Mouse (Mus musculus): ENCODE measurements around the gene Il25.
"Not testable (repeated sequence)": the region's sequence is repeated elsewhere in the genome, so short reads cannot be mapped to it uniquely, and the experiment has no call there.

Il25 gene

DNA sequence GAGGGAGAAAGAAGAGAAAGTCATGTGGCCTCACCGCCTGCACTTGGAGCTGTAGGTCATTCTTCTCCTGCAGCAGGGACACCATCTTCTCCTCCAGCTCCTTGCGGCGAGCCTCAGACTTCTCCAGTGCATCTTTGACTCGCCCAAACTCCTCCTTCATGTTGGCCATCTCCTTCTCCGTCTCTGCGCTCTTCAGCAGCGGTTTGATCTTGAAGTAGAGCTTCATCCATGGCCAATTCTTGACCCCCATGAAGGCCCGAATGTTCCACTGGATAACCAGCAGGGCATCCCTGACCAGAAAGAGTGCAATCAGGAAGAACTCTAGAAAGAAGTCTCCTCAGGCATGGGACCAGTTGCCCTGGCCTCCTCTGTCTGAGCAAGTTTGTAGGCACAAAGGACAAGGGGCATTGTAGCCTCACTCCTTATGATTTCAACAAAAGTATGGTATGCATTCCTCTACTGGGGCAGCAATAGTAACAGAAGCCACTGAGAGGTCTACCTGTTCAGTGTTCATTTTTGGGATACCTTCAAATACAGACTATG, 21.2 kb downstream of the Il25 start:
- DNase-seq (ENCODE audit: low read depth, low spot score): no peak

DNA sequence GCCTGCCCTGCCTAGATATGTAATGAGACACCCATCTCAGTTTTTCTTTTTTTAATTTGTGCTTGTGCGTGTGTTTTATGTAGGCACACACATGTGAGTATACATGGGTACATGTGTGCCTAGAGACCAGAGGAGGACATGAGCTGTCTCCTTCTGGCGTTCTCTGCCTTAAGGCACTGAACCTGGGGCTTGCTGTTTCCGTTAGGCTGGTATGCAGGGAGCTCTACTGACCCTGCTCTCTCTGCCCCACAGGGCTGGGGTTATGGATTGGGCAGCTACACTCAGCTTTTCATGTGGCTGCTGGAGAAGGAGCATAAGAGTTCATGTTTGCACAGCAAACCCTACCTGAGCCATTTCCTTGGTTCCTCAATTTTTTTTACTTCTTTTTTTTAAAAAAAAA, 22.0 kb downstream of the Il25 start:
- DNase-seq (ENCODE audit: low read depth, low spot score): no peak

DNA sequence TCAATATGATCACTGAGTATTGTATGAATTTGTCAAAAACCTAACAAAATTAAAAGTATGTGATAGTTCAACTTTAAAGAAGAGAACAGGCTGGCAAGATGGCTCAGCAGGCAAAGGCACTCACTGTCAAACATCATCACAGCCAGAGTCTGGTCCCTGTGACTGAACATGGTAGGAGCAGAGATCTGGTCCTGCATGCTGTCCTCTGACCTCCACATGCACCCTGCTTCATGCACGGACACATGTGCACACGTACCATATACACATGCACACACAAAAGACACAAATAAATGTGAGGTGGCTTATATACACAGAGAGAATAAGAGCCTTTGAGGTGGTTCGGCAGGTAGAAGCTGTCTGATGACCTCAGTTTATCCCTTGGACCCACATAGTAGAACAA, 23.0 kb downstream of the Il25 start:
- no peak for DNase-seq (ENCODE audit: low read depth, low spot score)

DNA sequence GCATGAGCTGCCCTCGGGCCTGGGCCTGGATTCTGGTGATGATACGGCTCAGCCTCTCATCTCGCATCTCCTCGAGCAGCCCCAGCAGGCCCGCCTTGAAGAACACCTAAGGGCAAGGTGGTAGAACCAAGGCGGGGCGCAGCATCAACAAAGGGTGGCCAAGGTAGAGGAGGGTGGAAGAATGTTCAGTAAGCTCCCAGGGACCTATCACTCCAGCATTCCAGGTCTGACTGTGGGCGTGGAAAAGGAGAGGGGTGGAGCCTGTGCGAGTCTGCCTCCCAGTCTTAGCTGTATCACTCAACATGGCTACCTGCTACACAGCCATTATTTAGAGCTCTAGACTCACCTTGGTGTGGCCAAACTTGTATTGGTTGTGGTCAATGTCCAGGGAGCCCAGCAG, 24.0 kb downstream of the Il25 start:
- peak; percentile 58 for DNase-seq (ENCODE audit: low read depth, low spot score)

DNA sequence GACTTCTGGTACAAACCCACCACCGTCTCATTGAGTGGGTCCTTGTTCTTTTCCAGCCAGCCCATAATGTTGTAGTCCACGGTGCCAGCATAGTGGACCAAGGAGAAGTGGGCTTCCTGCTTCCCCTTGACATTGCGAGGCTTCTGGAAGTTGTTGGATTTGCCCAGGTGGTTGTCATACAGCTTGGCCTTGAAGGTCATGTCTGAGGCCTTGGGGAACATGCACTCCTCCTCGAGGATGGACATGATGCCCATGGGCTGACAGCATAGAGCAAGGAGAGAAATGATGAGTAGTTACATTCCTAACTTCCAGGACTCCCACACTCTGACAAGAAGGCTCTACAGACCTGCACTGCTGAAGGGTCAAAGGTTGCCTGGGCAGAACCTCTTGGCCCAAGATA, 26.0 kb downstream of the Il25 start:
- DNase-seq (ENCODE audit: low read depth, low spot score): no peak

DNA sequence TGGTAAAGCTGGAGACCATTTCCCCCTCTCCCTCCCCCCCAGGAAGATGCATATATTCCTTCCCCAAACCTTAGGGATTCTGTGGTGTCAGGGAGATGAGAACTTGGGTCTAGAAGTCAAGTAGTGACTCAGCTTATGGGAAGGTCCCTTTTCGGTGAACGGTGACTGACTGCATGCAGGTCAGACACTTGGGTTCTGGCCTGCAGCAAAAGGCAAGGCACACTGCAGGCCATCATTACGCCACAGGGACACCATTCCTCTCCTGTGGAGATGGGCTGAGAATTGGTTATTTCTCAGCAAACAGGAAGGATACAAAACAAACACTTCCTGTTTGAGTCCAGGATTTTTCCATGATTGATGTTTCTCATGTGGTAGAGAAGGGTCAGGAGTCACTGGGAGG, 26.7 kb downstream of the Il25 start:
- DNase-seq (ENCODE audit: low read depth, low spot score): no peak

DNA sequence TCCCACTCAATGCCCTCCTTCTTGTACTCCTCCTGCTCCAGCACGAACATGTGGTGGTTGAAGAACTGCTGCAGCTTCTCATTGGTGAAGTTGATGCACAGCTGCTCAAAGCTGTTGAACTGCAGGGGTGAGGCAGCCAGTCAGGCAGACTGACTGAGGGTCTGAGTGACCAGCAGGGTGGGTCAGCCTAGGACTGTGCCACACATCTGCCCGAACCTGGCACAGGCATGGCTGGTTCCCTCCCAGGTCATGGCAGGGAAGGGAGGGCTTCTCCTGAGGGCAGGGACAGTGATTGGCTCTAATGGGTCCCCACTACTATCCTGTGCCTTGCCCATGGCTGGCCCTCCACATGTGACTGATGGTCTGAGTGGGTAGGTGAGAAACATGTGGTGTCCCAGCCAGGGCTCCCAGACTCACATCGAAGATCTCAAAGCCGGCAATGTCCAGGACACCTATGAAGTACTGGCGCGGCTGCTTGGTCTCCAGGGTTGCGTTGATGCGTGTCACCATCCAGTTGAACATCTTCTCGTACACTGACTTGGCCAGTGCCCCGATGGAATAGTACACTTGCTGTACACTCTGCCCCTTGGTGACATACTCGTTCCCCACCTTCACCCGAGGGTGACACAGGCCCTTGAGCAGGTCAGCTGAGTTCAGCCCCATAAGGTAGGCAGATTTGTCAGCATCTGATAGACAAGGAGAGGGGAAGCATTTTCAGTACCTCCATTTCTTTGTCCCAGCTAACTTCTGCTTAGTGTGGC, 27.5 kb downstream of the Il25 start:
- not testable (repeated sequence) for DNase-seq (ENCODE audit: low read depth, low spot score)

DNA sequence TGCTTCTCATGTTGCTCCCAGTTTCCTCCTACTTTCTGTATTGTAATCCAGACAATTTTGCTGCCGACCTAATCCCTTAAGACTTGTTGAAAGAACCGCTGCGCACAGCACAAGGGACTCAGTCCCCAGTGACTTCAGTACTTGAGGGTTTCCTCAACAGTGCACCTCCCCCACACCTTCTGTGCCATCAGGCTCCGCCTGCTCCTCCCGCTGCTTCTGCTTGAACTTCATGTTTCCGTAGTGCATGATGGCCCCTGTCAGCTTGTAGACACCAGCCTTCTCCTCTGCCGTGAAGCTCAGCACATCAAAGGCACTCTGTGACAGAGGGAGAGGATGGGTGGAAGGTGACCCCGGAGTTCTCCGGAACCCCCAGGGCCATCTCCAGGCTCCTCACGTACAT, 28.3 kb downstream of the Il25 start:
- no peak for DNase-seq (ENCODE audit: low read depth, low spot score)

DNA sequence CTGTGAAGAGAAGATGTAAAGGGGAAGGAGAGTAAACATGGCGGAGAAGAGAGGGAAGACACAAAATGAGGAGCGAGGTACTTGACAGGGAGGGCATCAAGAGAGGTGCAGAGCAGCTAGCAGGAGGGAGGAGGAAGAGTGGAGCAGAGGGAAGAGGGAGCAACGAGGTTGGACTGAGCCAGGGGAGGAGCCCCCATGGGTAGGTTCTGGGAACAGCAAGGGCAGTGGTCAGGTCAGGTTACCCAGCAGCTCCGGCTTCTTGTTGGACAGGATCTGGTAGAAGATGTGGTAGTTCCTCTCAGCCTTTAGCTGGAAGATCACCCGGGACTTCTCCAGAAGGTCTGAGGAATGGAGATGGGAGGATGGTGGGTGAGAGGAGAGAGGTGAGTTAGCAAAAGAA, 29.0 kb downstream of the Il25 start:
- no peak for DNase-seq (ENCODE audit: low read depth, low spot score)

DNA sequence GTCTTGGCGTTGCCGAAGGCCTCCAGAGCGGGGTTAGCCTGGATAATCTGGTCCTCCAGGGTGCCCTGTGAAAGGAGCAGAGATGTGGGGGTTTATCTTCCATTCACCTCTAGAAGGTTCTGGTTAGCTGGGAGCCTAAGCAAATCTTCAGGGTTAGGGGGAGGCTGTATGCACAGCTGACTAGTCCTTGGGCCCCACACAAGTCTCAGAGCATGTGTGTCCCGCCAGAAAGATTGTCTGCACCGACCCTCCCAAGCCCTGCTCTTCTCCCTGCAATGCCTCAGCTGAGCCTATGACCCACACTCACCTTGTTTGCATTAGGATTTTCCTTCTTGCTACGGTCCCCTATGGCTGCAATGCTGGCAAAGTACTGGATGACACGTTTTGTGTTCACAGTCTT, 30.2 kb downstream of the Il25 start:
- DNase-seq (ENCODE audit: low read depth, low spot score): no peak

DNA sequence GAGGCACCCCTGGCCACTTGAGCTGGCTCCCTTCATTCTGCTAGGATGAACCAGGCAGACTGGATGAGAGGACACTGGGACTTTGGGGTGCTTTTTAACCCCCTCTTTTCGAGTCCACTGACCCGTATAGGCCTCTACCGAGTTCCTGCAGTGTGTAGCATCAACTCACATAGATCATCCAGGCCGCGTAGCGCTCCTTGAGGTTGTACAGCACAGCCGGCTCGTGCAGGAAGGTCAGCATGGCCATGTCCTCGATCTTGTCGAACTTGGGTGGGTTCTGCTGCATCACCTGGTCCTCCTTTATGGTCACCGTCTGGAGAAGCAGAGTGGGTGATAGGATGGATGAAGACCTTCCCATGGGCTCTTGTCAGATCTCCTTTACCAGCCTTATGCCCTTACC, 31.2 kb downstream of the Il25 start:
- DNase-seq (ENCODE audit: low read depth, low spot score): no peak

DNA sequence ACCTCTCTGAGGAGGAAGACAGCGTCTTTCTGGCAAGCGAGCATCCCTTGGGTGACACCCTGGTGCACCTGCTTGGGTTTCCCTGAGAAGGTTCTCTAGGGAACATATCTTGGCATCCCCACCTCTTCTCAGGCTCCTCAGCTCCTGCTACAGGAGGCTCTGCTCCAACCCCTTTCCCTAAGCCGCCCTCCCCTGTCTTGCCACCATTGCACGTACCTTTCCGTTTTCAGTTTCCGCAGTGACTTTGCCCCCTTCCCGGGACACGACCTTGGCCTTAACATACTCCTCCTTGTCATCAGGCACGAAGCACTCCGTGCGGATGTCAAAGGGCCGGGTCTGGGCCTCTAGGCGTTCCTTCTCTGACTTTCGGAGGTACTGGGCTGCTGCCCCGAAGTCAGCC, 32.5 kb downstream of the Il25 start:
- no peak for DNase-seq (ENCODE audit: low read depth, low spot score)

DNA sequence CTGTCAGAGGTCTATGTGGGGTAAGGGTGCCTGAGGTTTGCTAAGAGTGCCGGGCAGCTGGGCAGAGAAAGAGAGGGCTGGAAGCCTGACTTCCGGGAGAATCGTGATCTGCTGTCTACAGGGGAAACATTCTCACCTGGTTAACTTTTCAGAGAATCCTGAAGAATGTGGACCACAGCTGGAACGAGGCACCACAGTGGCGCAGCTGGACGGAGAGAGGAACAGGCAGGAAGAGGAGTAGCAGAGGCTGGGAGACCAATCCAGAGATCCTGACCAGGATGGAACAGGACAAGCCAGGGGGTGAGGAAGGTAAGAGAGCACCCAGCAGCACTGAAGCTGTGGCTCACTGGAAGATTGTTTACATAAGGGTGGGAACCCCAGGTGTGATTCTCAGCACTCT, 33.1 kb downstream of the Il25 start:
- DNase-seq (ENCODE audit: low read depth, low spot score): no peak

DNA sequence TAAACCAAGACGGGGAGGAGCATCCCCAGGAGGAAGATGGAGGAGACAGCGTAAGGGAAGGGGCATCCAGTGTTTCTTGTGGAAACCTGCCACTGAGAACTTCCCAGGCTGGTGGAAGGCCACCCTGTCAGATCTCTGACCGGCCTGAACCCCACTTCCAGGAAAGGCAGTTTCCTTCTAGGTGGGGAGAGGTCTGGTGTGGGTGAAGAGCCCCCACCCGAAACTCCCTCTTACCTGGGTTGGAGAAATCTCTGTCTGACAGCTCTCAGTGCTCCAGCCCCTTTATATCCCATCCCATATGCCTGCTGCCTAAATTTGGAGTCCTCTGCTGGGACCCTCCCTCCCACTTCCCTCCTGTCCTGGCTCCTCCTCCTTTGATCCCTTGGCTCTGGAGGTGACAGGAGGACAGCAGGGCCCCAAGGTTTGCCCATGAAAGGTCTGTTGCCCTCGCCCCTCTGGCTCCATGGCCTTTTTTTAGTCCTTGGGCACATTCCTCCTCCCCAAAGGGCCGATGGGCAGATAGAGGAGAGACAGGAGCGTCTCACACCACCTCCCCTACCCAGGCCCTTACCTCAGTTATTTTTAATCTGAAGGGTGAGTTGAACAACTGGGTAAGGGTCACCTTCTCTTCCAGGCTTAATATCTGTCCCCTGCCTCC, 34.0 kb downstream of the Il25 start, which contains the start of gene Myh6:
Myh6 (minus strand) TSS at position 608 of the 658 bp plus-strand sequence.
- no peak for DNase-seq (ENCODE audit: low read depth, low spot score)

DNA sequence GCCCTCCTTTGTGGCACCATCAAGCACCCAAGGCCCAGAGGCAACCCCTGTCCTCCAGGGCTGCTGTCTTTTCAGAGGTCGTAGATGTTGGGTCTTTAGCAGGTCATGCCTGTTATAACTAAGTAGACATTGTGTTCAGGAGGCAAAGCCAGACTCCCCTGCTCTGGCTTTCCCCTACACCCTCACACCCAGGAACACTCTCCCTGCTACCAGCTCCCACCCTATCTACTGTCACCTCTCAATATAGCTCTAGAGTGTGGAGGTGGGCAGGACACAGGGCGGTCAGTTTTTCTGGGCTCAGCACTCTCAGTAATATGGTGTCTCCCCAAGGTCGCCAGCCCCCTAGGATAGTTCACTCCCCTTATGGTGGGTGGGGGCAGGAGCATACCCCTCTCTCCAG, 35.4 kb downstream of the Il25 start:
- DNase-seq (ENCODE audit: low read depth, low spot score): no peak

DNA sequence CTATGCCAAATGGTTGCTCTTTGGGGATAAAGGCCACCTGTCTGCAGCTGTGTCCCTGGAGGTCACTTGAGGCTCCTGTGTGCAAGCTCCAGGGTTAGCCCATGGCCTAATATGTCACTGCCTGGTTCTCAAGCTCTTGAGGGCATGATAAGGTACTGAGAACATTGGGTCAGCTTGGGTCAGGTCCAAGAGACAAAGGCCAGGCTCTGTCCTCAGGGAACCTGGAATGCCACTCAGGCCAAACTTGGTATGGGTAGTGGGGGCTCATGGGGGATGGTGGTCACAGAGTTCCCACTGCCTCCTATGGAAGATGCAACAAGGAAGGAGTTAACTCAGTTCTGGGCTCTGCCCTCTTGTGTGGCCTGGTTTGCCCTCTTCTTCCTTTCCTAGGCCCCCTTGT, 35.8 kb downstream of the Il25 start:
- DNase-seq (ENCODE audit: low read depth, low spot score): no peak

DNA sequence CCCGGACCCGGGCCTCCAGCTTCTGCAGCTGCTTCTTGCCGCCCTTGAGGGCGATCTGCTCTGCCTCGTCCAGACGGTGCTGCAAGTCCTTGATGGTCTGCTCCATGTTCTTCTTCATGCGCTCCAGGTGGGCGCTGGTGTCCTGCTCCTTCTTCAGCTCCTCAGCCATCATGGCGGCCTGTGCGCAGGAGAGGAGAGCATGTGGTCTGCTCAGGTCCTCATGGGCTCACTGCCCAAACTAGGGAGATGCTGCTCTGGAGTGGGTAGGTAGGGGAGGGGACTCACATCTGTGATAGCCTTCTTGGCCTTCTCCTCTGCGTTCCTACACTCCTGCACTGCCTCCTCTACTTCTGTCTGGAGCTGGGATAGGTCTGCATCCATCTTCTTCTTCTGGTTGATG, 40.3 kb downstream of the Il25 start:
- DNase-seq (ENCODE audit: low read depth, low spot score): not testable (repeated sequence)

DNA sequence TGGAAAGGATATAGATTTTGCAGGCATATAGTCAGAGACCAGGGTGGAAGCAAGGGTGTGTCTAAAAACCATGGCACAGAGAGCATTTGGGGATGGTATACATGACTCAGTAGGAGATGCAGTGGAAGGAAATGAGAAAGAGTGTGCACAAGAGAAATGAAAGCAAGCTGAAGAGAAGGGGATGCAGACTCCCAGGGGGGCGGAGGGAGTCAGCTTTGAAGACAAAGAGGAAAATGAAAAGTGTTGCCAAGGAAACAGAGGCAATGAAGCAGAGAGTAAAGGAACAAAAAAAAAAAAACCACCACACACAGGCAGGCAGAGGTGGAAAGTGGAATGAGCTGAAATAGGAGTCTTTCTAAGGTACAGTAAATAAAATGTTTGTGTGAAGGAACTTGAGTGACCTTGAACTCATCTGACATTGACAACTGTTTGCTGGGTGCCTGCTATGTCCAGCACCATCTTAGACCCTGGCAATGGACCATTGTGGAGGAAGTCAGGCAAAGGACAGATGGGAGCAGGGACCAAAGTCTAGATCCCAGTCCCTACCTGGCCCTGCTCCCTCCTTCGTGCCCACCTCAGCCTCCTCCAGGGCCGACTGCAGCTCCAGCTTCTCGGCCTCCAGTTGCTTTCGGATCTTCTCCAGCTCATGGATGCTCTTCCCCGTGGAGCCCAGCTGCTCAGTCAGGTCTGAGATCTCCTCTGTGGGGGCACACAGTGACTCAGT, 41.7 kb downstream of the Il25 start:
- DNase-seq (ENCODE audit: low read depth, low spot score): no peak

DNA sequence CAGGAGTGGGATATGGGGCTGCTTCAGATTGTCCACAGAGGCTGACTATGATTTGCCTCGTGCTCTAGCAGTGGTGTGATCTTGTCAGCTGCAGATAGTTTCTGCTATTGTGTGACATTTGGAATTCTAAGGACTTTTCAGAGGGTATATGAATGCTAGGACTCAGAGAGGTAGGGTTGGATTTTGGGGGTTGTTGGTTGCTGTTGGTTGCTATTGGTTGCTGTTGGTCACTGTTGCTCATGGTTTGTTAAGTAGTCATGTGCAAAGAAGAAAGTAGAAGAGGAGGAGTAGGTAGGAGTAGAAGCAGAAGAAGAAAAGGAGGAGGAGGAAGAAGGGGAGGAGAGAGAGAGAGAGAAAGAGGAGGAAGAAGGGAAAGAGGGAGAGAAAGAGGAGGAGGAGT, 44.1 kb downstream of the Il25 start, which contains the start of gene Gm17428:
Gm17428 (plus strand) TSS at position 301 of the 400 bp plus-strand sequence.
- no peak for DNase-seq (ENCODE audit: low read depth, low spot score)

DNA sequence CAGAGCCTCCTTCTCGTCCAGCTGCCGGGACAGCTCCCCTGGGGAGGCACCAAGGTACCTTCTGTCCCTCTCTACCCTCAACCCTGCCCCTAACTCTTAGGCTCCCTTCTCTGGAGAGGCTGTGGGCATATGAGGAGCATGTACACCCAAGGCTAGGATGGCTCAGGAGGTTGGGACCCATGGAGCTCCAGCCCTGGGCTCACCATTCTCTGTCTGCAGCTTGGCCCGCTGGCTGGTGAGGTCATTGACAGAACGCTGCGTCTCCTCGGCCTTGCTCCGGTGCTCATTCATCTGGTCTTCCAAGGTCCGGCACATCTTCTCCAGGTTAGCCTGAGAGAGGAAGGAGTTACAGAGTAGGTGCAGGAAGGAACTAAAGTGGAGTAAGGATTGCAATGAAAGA, 46.2 kb downstream of the Il25 start:
- no peak for DNase-seq (ENCODE audit: low read depth, low spot score)

DNA sequence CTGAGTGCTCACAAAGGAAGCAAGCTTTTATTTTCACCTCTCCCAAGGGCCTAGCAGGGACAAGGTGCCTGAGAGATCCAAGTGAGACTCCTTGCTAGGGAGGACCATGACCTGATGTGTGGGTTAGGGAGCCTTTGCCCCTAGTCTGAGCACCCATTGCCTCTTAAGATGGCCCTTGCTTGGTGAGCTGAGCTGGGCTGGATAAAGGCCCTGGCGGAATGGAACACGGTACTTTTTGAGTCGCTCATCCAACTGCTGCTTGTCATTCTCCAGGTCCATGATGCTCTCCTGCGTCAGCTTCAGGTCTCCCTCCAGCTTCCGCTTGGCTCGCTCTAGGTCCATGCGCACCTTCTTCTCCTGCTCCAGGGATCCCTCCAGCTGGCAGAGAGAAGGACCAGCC, 49.4 kb downstream of the Il25 start:
- no peak for DNase-seq (ENCODE audit: low read depth, low spot score)
